ENCODE assay signal across 26 mouse cellular contexts in the genomic region with DNA sequence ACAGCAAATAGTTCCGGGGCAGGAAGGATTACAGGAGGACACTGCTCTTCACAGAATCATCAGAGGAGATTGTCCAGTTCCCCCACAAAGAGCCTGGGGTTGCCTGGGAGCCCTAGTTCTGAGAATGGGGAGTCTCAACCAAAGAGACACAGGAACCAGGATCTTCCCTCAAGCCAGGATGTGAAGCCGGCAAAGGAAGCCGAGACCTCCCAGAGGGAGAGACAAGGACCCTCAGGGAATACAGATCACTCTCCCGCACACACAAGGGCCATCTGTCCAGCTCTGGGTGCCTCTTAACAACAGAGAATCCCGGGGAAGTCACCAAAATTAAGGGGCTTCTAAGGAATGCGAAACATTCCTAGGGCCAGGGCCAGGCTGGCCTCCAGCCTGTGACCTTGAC. TPM values are rescaled to one million over a fixed set of nuclear protein-coding genes. Genes with fewer than 3 reads are reported as not detected.
A peak's percentile ranks its signal among the peaks of the same experiment; 100 is the strongest.
DNase-seq lines count a peak whose midpoint lies in the region; ATAC-seq lines count a peak whose summit lies in the region.
"Had no signal": no experiment of that assay in that cellular context is flagged by ENCODE, and none has a peak within 500 bp of the region (broad histone marks: within the 10 kb centered on the region; RNA-seq: fewer than 3 reads in every experiment).

No protein-coding gene starts in this region.

- peak overlapping the region; percentile 19 for H3K27ac ChIP-seq in hindbrain, embryonic 10.5 days
- H3K27ac ChIP-seq in hindbrain, embryonic 16.5 days (ENCODE audit: low read depth, low read length): no peak overlapping the region
- H3K27ac ChIP-seq: embryonic facial prominence, embryonic 12.5 days; embryonic facial prominence, embryonic 15.5 days; gastrocnemius, adult 2 months; heart, adult 2 months; heart, embryonic 15.5 days; hindbrain, embryonic 14.5 days had no signal

- H3K9me3 ChIP-seq in hindbrain, embryonic 10.5 days: no peaks in the 10 kb centered on the region
- no peaks in the 10 kb centered on the region for H3K9me3 ChIP-seq in hindbrain, embryonic 16.5 days (ENCODE audit: control insufficient read depth, low read length)
- H3K9me3 ChIP-seq: embryonic facial prominence, embryonic 12.5 days; embryonic facial prominence, embryonic 15.5 days; heart, embryonic 15.5 days had no signal

- no peak for ATAC-seq in hindbrain, embryonic 16.5 days
- ATAC-seq: forebrain, embryonic 14.5 days; forebrain, postnatal 0 days; Patski had no signal

- H3K27me3 ChIP-seq in hindbrain, embryonic 10.5 days (ENCODE audit: insufficient read depth, poor library complexity, severe bottlenecking): peaks cover 21% of the 10 kb centered on the region
- no peaks in the 10 kb centered on the region for H3K27me3 ChIP-seq in hindbrain, embryonic 16.5 days (replicated peaks; ENCODE audit: control insufficient read depth, insufficient read depth, low read length)
- H3K27me3 ChIP-seq: embryonic facial prominence, embryonic 12.5 days; heart, embryonic 15.5 days; Patski had no signal

- H3K4me3 ChIP-seq in hindbrain, embryonic 10.5 days: no peak overlapping the region
- no peak overlapping the region for H3K4me3 ChIP-seq in hindbrain, embryonic 16.5 days (ENCODE audit: low read length)
- H3K4me3 ChIP-seq: embryonic facial prominence, embryonic 12.5 days; embryonic facial prominence, embryonic 15.5 days; gastrocnemius, adult 2 months; heart, adult 2 months; heart, embryonic 15.5 days had no signal

- H3K4me1 ChIP-seq in hindbrain, embryonic 10.5 days (replicated peaks): peaks cover 48% of the 10 kb centered on the region
- H3K4me1 ChIP-seq in hindbrain, embryonic 16.5 days (ENCODE audit: control insufficient read depth, insufficient read depth, low read depth, low read length): peaks cover 16% of the 10 kb centered on the region

- DNase-seq in embryo, embryonic 10 days (ENCODE audit: low spot score): peak; percentile 25
- no peak for DNase-seq in embryo, embryonic 9.5 days (ENCODE audit: extremely low spot score)
- no peak for DNase-seq in hindbrain, embryonic 10.5 days (ENCODE audit: low spot score)
- DNase-seq in testis, postnatal 10 days (ENCODE audit: low spot score): peak; percentile 35
- no peak for DNase-seq in testis, postnatal 14 days (ENCODE audit: low spot score)
- no peak for DNase-seq in spleen, postnatal 36 days (ENCODE audit: low spot score in 2 of 2)
- DNase-seq: adrenal gland, postnatal 14 days; cerebellum, adult 11 months; cerebellum, adult 2 months; cerebellum, adult 9-11 months; cerebellum, postnatal 25 days; embryo, embryonic 11 days; forebrain, postnatal 0 days; gastrocnemius, adult 2 months; heart, adult 2 months; heart, postnatal 10 days; heart, postnatal 36 days had no signal

- H3K9ac ChIP-seq in hindbrain, embryonic 16.5 days (ENCODE audit: low read depth, low read length): no peak overlapping the region
- H3K9ac ChIP-seq: embryonic facial prominence, embryonic 12.5 days; embryonic facial prominence, embryonic 15.5 days; forebrain, postnatal 0 days; heart, embryonic 15.5 days; hindbrain, embryonic 14.5 days had no signal

- 53% methylated on average over 6 of the region's 6 CpGs for WGBS in hindbrain, embryonic 10.5 days
- 62% methylated on average over 6 of the region's 6 CpGs for WGBS in hindbrain, embryonic 16.5 days

- H3K36me3 ChIP-seq in hindbrain, embryonic 10.5 days: no peaks in the 10 kb centered on the region
- H3K36me3 ChIP-seq in hindbrain, embryonic 16.5 days (ENCODE audit: control insufficient read depth, insufficient read depth, low read length): no peaks in the 10 kb centered on the region
- H3K36me3 ChIP-seq: embryonic facial prominence, embryonic 12.5 days; embryonic facial prominence, embryonic 15.5 days; G1E; heart, embryonic 15.5 days had no signal

- no peak overlapping the region for H3K4me2 ChIP-seq in hindbrain, embryonic 16.5 days (ENCODE audit: low read length)
- H3K4me2 ChIP-seq: embryonic facial prominence, embryonic 12.5 days; embryonic facial prominence, embryonic 15.5 days; heart, embryonic 11.5 days; heart, embryonic 15.5 days; hindbrain, embryonic 14.5 days had no signal

RNA-seq across cellular contexts. Expression of gene Rassf4, which starts 3.6 kb away (rescaled TPM):
- 60.9 and 61.9 TPM in 2 replicates for polyA plus RNA-seq in hindbrain, embryonic 10.5 days (2016; fragmentation: Nextera tagmentation; extraction: Ambion mirVana)
- polyA plus RNA-seq in hindbrain, embryonic 16.5 days (2015; fragmentation: Nextera tagmentation; extraction: Ambion mirVana): 30.3 and 30.8 TPM in 2 replicates
- polyA plus RNA-seq: G1E had no signal

RNA-seq across cellular contexts. Expression of gene Depp1, which starts 26.9 kb away (rescaled TPM):
- 14.7 and 16.1 TPM in 2 replicates for polyA plus RNA-seq in hindbrain, embryonic 10.5 days (2016; fragmentation: Nextera tagmentation; extraction: Ambion mirVana)
- 11.4 and 17.6 TPM in 2 replicates for polyA plus RNA-seq in hindbrain, embryonic 16.5 days (2015; fragmentation: Nextera tagmentation; extraction: Ambion mirVana)
- polyA plus RNA-seq: G1E had no signal

RNA-seq across cellular contexts. Expression of gene Tmem72, which starts 39.4 kb away (rescaled TPM):
- polyA plus RNA-seq in hindbrain, embryonic 10.5 days (2016; fragmentation: Nextera tagmentation; extraction: Ambion mirVana): 0.06 and 0.08 TPM in 2 replicates
- polyA plus RNA-seq in hindbrain, embryonic 16.5 days (2015; fragmentation: Nextera tagmentation; extraction: Ambion mirVana): 2.5 and 5.4 TPM in 2 replicates
- polyA plus RNA-seq: G1E had no signal

RNA-seq across cellular contexts. Expression of gene Zfp422, which starts 48.5 kb away (rescaled TPM):
- polyA plus RNA-seq in hindbrain, embryonic 10.5 days (2016; fragmentation: Nextera tagmentation; extraction: Ambion mirVana): 255 and 278 TPM in 2 replicates
- 120 and 126 TPM in 2 replicates for polyA plus RNA-seq in hindbrain, embryonic 16.5 days (2015; fragmentation: Nextera tagmentation; extraction: Ambion mirVana)
- polyA plus RNA-seq: G1E had no signal

Comparison
In these comparisons a context has a peak if more than half of its experiments do, and no peak if none do; other contexts are left out.
1. DNase-seq: peak in embryo, embryonic 10 days (single experiment) and testis, postnatal 10 days (single experiment); none in embryo, embryonic 9.5 days (single experiment), hindbrain, embryonic 10.5 days (single experiment), testis, postnatal 14 days (single experiment) and spleen, postnatal 36 days (0 of 2).